Mouse (Mus musculus): ENCODE data around the gene Abcc6.

DNA sequence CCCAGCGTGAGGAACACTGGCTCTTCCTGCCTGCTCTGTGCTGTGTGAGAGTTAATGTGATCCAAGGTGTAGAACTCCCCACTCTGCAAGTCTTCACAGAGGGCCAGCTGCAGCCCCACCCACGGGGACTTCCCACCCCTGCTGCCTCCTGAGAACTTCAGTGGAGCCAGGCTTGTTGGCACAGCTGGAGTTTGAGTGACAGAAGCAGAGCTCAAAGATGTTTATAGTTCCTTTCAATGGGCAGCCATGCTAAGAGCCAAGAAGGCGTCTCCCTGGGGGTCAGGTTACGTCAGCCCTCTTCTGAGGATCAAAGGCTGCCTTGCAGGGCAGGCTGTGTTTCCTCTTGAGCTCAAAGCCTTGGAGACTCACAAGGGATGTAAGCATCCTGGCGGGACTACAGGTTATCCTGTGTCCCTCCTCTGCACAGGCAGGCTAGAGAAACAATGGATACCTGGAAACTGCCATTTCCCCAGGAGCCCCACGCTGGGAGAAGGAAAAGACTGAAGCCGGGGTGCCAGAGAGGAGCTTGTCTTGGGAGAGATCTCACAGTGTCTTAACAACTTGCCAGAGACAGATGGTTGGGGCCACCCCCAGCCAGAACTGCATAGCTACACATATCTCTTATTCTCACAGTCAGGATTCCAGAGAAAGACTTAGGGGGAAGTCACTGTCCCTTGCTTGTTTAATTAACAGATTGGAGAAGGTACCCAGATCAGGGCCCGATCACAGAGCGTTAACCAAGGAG, 16.7 kb downstream of the Abcc6 start:
- TF ChIP-seq CTCF (IDR thresholded peaks at IDR 0.05; ENCODE audit: low read depth) (no peak), EP300 (IDR thresholded peaks at IDR 0.05; ENCODE audit: low read depth) (no peak)
